Mouse (Mus musculus): ENCODE results near the gene Gm5737. TPM values are rescaled to one million over a fixed set of nuclear protein-coding genes. Genes with fewer than 3 reads are reported as not detected.

Gm5737 gene
- polyA plus RNA-seq, 1 experiment from 2014 or later: not detected

GRCm38 (mm10) chr7:120838436-120839160 is 26.4 kb downstream of the Gm5737 start:
- ATAC-seq (replicated peaks; ENCODE audit: low FRiP score, low read depth) (no peak), DNase-seq (ENCODE audit: low spot score) (peak; percentile 57)
- H3K27me3 ChIP-seq (ENCODE audit: insufficient read depth, low read length): no peaks in the 10 kb centered on the region
- WGBS: 35% methylated on average over 5 of the region's 5 CpGs
- no peak overlapping the region for H3K27ac ChIP-seq
- H3K9ac ChIP-seq (ENCODE audit: low read depth, low read length): no peak overlapping the region
- no peaks in the 10 kb centered on the region for H3K36me3 ChIP-seq (ENCODE audit: insufficient read depth, low read length)
- no peaks in the 10 kb centered on the region for H3K9me3 ChIP-seq (replicated peaks; ENCODE audit: low read length)
- TF ChIP-seq CTCF (IDR thresholded peaks at IDR 0.05; ENCODE audit: low read depth): no peak
- 0 out of 2 replicates have a peak, but pooled peaks cover 4% of the 10 kb centered on the region for H3K4me1 ChIP-seq (replicated peaks; ENCODE audit: insufficient read depth, low read length)
- H3K4me3 ChIP-seq (replicated peaks; ENCODE audit: low read depth, low read length): no peak overlapping the region
- no peak overlapping the region for H3K4me2 ChIP-seq (ENCODE audit: low read length)

GRCm38 (mm10) chr7:120839786-120840185 is 27.6 kb downstream of the Gm5737 start:
- no peak overlapping the region for H3K4me3 ChIP-seq (replicated peaks; ENCODE audit: low read depth, low read length)
- no peak overlapping the region for H3K9ac ChIP-seq (ENCODE audit: low read depth, low read length)
- no peak overlapping the region for H3K27ac ChIP-seq
- TF ChIP-seq CTCF (IDR thresholded peaks at IDR 0.05; ENCODE audit: low read depth): no peak
- H3K27me3 ChIP-seq (ENCODE audit: insufficient read depth, low read length): no peaks in the 10 kb centered on the region
- no peaks in the 10 kb centered on the region for H3K9me3 ChIP-seq (replicated peaks; ENCODE audit: low read length)
- no peak overlapping the region for H3K4me2 ChIP-seq (ENCODE audit: low read length)
- H3K36me3 ChIP-seq (ENCODE audit: insufficient read depth, low read length): no peaks in the 10 kb centered on the region
- no peak for DNase-seq (ENCODE audit: low spot score)
- peaks cover 13% of the 10 kb centered on the region; the same call in 1 of the 2 replicates for H3K4me1 ChIP-seq (replicated peaks; ENCODE audit: insufficient read depth, low read length)
- WGBS: 56% methylated on average over 2 of the region's 2 CpGs
- ATAC-seq (replicated peaks; ENCODE audit: low FRiP score, low read depth): no peak

- 4% methylated on average over 35 of the region's 35 CpGs for WGBS
- TF ChIP-seq CTCF (IDR thresholded peaks at IDR 0.05; ENCODE audit: low read depth): peak; percentile 41
- Histone ChIP-seq H3K36me3 (ENCODE audit: insufficient read depth, low read length) (no peaks in the 10 kb centered on the region), H3K4me1 (replicated peaks; ENCODE audit: insufficient read depth, low read length) (peaks cover 11% of the 10 kb centered on the region; the same call in 1 of the 2 replicates), H3K27ac (peak within 1 kb of the TSS; percentile 93), H3K9me3 (replicated peaks; ENCODE audit: low read length) (no peaks in the 10 kb centered on the region), H3K27me3 (ENCODE audit: insufficient read depth, low read length) (no peaks in the 10 kb centered on the region), H3K4me3 (replicated peaks; ENCODE audit: low read depth, low read length) (peak within 1 kb of the TSS; percentile 64), H3K9ac (ENCODE audit: low read depth, low read length) (peak within 1 kb of the TSS; percentile 79), H3K4me2 (ENCODE audit: low read length) (peak within 1 kb of the TSS; percentile 93)
- ATAC-seq (replicated peaks; ENCODE audit: low FRiP score, low read depth) (peak; percentile 92), DNase-seq (ENCODE audit: low spot score) (peak; percentile 91)
Measured at GRCm38 (mm10) chr7:120842345-120843036, 30.3 kb downstream of the Gm5737 start, which contains the start of gene Eef2k. Eef2k (plus strand) TSS chr7:120842831.

- ATAC-seq (replicated peaks; ENCODE audit: low FRiP score, low read depth): peak; percentile 71
- H3K4me3 ChIP-seq (replicated peaks; ENCODE audit: low read depth, low read length): peak overlapping the region; percentile 64
- H3K27ac ChIP-seq: peak overlapping the region; percentile 93
- H3K9ac ChIP-seq (ENCODE audit: low read depth, low read length): peak overlapping the region; percentile 79
- no peaks in the 10 kb centered on the region for H3K36me3 ChIP-seq (ENCODE audit: insufficient read depth, low read length)
- H3K4me2 ChIP-seq (ENCODE audit: low read length): peak overlapping the region; percentile 93
- no peaks in the 10 kb centered on the region for H3K9me3 ChIP-seq (replicated peaks; ENCODE audit: low read length)
- H3K4me1 ChIP-seq (replicated peaks; ENCODE audit: insufficient read depth, low read length): peaks cover 11% of the 10 kb centered on the region; the same call in 1 of the 2 replicates
- no peak; the same call in 1 of the 2 replicates for TF ChIP-seq CTCF (IDR thresholded peaks at IDR 0.05; ENCODE audit: low read depth)
- no peaks in the 10 kb centered on the region for H3K27me3 ChIP-seq (ENCODE audit: insufficient read depth, low read length)
- DNase-seq (ENCODE audit: low spot score): peak; percentile 77
- WGBS: under 1% methylated on average over 40 of the region's 40 CpGs
Measured at GRCm38 (mm10) chr7:120843037-120843621, 31.0 kb downstream of the Gm5737 start.

GRCm38 (mm10) chr7:120843852-120844435 is 31.8 kb downstream of the Gm5737 start:
- peak overlapping the region; percentile 79 for H3K9ac ChIP-seq (ENCODE audit: low read depth, low read length)
- ATAC-seq (replicated peaks; ENCODE audit: low FRiP score, low read depth): no peak
- 0 out of 2 replicates have a peak, but pooled peaks have one; percentile 0 for TF ChIP-seq CTCF (IDR thresholded peaks at IDR 0.05; ENCODE audit: low read depth)
- peak; percentile 45 for DNase-seq (ENCODE audit: low spot score)
- no peaks in the 10 kb centered on the region for H3K36me3 ChIP-seq (ENCODE audit: insufficient read depth, low read length)
- WGBS: 5% methylated on average over 16 of the region's 16 CpGs
- peak overlapping the region; percentile 93; the same call in 1 of the 2 replicates for H3K27ac ChIP-seq
- no peaks in the 10 kb centered on the region for H3K27me3 ChIP-seq (ENCODE audit: insufficient read depth, low read length)
- peaks cover 11% of the 10 kb centered on the region; the same call in 1 of the 2 replicates for H3K4me1 ChIP-seq (replicated peaks; ENCODE audit: insufficient read depth, low read length)
- no peaks in the 10 kb centered on the region for H3K9me3 ChIP-seq (replicated peaks; ENCODE audit: low read length)
- H3K4me2 ChIP-seq (ENCODE audit: low read length): peak overlapping the region; percentile 93
- H3K4me3 ChIP-seq (replicated peaks; ENCODE audit: low read depth, low read length): peak overlapping the region; percentile 64

- no peaks in the 10 kb centered on the region for H3K27me3 ChIP-seq (ENCODE audit: insufficient read depth, low read length)
- H3K4me3 ChIP-seq (replicated peaks; ENCODE audit: low read depth, low read length): 0 out of 2 replicates have a peak overlapping the region, but pooled peaks have one; percentile 64
- ATAC-seq (replicated peaks; ENCODE audit: low FRiP score, low read depth) (no peak), DNase-seq (ENCODE audit: low spot score) (no peak)
- 37% methylated on average over 9 of the region's 9 CpGs for WGBS
- H3K9ac ChIP-seq (ENCODE audit: low read depth, low read length): no peak overlapping the region
- no peaks in the 10 kb centered on the region for H3K9me3 ChIP-seq (replicated peaks; ENCODE audit: low read length)
- TF ChIP-seq CTCF (IDR thresholded peaks at IDR 0.05; ENCODE audit: low read depth): no peak
- H3K4me1 ChIP-seq (replicated peaks; ENCODE audit: insufficient read depth, low read length): peaks cover 11% of the 10 kb centered on the region; the same call in 1 of the 2 replicates
- no peaks in the 10 kb centered on the region for H3K36me3 ChIP-seq (ENCODE audit: insufficient read depth, low read length)
- H3K4me2 ChIP-seq (ENCODE audit: low read length): peak overlapping the region; percentile 93
- H3K27ac ChIP-seq: no peak overlapping the region
Measured at GRCm38 (mm10) chr7:120844689-120845088, 32.5 kb downstream of the Gm5737 start.

Measured in kidney, postnatal 0 days (tissue).